Mouse (Mus musculus): ENCODE data around the gene Neurl1b.

GRCm38 (mm10) chr17:26392355-26392754, 22.3 kb upstream of the Neurl1b start:
- TF ChIP-seq CTCF (IDR thresholded peaks at IDR 0.05; ENCODE audit: borderline replicate concordance, control insufficient read depth, extremely low read depth, insufficient read depth, low read length, poor library complexity), result no peak
- no peak for TF ChIP-seq POLR2A (IDR thresholded peaks at IDR 0.05; ENCODE audit: control insufficient read depth, extremely low read depth, insufficient read depth, low read length, poor library complexity)
